Mouse (Mus musculus) ZHBTc4 (cell line): Measurements from ENCODE around the gene Tm4sf4.

ENCODE experiments used
- DNase-seq: peaks from one replicate; pipeline ENCODE4 v3.0.0-alpha.2; 2011; ENCODE audit warnings: low read depth, low spot score

Gene Tm4sf4

DNA sequence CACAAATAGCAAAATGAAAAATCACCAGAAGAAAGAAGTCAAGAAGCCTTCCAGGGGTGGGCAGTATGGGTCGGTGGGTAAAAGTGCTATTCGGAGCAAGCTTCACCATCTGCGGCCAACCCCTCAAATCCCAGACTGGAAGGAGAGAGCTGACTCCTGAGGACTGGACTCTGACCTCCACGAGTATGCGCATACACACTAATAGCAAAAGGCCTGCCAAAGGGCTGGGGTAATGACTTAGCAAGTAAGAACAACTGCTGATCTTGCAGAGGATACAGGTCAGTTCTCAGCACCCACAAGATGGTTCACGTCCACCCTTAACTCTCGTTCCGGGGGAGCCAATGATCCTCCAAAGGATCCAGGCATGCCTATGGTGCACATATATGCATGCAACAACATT is 49.3 kb downstream of the Tm4sf4 start:
- DNase-seq, result no peak

GRCm38 (mm10) chr3:57480640-57481039 is 55.5 kb downstream of the Tm4sf4 start:
- DNase-seq, result no peak

GRCm38 (mm10) chr3:57481981-57482380 is 56.9 kb downstream of the Tm4sf4 start:
- DNase-seq, result no peak

GRCm38 (mm10) chr3:57486068-57486467 is 61.0 kb downstream of the Tm4sf4 start:
- no peak for DNase-seq

- DNase-seq, result no peak
Observed at GRCm38 (mm10) chr3:57487455-57488153, 62.5 kb downstream of the Tm4sf4 start.
